Mouse (Mus musculus): ENCODE results near the gene Tctex1d2.
A peak's percentile ranks its signal among the peaks of the same experiment; 100 is the strongest.

The Tctex1d2 gene

DNA sequence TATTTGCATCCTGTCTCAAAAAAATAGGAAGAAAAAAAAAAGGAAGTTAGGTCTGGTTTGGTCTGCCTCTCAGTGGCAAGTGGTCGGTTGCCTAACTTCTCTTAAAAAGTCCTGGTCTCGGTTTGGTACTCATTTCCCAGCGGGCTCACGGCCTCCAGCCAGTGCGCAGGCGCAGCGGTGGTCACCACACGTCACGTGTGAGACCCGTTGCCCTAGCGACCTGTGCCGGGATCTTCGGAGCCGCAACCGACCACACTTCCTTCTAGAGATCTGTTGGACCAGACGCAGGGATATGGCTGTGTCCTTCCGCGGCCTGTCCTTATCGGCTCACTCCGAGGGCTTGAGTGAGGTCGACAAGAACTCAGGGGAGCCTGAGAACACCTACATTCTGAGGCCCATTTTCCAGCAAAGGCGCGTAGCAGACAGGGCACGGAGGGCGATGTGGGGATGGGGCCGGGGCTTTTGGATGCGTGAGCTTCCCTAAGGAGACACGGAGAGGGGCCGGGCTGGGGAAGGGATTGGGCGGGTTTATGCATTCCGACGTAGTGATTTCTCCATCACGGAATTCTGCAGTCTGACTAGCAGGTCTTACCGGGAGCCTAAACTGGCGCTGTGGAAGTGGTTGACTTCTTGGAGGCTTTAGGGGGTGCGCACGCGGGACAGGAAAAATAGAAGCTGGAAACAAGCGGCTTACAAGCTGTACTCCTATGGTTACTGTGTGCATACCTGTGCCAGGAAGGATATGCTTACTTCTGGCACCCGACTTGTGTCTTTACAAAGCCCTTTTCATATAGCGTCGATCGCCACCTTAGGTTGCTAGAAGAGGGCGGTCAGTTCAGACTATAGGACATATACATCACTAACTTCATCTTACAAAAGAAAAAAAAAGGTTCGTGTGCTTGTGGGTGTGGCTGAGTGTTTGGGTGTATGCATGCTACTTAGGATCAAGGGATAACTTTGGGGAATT, at the start of gene Tctex1d2:
Gene Tctex1d2, plus strand, starts transcription at position 186 of the 967 bp plus-strand sequence.
- DNase-seq (ENCODE audit: low spot score in 2 of 2) = peak; percentile 87 to 89

GRCm38 (mm10) chr16:32371351-32371750, 48.2 kb upstream of the Tctex1d2 start:
- peak in 1 of 2 experiments; percentile 9 for DNase-seq (ENCODE audit: low spot score in 2 of 2)

GRCm38 (mm10) chr16:32379575-32379974, 39.9 kb upstream of the Tctex1d2 start:
- no peak for DNase-seq (ENCODE audit: low spot score in 2 of 2)

DNA sequence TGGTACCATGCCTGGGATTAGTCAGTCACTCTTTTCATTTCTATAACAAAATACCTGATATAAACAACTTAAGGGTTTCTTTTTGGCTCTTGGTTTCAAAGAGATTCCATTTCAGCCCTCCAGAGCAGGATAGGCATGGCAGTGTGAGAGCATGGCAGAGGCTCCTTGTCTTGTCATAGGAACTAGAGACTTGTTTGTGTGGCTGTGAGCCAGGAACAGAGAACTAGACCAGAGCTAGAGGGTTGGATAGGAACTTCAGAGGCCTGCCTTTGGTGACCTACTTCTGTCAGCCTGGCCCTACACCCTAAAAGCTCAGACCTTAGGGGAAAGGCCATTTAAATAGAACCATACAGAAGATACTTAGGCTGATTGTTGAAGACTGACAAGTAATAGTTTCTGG, 36.6 kb upstream of the Tctex1d2 start:
- no peak for DNase-seq (ENCODE audit: low spot score in 2 of 2)

DNA sequence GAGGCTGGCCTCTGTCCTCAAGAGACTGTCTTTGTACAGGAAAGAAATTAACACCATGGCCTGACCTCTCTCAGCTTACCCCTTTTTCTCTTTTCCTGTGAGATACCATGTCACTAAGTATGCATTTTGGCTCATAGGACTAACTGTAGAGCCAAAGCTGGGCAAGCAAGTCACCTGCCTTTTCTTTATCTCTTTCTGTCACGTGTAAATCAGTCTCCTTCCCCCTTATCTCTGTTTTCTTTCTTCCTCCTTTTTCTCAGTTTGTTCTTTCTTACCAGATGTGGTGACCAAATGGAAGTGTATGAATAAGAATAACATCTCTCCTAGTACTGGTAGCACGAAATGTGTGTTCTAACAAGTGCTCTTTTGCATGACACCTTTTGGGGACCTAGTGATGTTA, 34.6 kb upstream of the Tctex1d2 start:
- no peak for DNase-seq (ENCODE audit: low spot score in 2 of 2)

GRCm38 (mm10) chr16:32386826-32387225, 32.7 kb upstream of the Tctex1d2 start:
- DNase-seq (ENCODE audit: low spot score in 2 of 2) = no peak

DNA sequence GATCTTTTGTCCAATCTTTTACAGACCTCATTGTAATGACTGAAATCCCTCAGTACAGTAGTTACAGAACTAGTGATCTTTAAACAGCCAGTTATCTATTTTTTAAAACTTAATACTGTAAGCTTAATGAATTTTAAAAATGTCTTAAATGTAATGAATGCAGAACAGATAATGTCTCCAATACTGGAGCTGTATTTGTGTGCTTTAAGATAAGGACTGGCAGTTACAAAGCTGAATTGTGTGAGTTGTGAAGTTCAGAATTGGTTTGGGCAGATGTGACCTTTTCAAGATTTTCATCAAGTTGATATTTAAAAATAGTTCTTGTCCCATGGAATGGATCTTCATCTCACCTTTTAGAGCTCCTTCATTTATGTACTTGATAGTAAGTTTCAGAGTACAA, 30.5 kb upstream of the Tctex1d2 start:
- no peak for DNase-seq (ENCODE audit: low spot score in 2 of 2)

- no peak for DNase-seq (ENCODE audit: low spot score in 2 of 2)
These were observed 29.7 kb upstream of the Tctex1d2 start for GRCm38 (mm10) chr16:32389841-32390240.

- DNase-seq (ENCODE audit: low spot score in 2 of 2) = no peak
These were observed 28.6 kb upstream of the Tctex1d2 start for GRCm38 (mm10) chr16:32390882-32391281.

DNA sequence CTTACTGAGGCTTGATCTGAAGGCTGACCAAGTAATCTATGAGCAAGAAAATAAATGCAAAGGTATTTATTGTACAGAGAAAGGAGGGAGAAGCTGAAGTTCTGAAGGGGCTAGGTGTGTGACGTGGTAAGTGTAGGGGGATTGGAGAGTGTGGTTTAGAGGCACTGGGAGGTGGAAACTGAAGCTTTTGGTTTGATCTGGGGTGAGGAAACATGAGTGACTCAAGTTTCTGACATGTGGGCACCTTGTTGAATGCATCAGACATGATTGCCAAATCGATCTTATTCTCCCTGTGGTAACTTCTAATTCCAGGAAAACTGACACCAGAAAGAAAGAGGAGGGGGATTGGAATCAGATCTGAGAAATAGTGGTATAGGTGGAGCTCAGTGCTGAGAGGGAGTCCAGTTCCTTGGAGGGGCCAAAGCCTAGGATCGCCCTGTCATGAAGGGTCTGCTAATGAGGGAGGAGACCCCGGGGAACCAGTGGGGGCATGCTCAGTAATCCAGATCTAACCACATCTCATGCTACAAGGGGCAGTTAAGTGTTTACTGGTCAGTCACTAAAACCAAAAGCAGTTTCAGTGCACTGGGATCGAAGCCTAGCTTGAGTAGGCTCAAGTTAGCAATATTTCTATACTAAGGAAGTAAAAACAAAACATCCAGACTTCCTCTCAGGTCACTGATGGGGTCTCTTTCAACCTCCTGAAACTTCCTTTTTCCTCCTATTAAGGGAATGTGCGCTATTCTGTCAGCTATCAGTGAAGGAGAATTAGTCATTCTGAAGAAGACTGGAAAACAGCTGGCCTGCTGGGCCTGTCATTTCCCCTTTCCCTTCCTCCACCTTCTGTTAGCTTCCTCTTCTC, 23.6 kb upstream of the Tctex1d2 start:
- no peak for DNase-seq (ENCODE audit: low spot score in 2 of 2)

- DNase-seq (ENCODE audit: low spot score in 2 of 2) = no peak
These were observed 23.0 kb upstream of the Tctex1d2 start for GRCm38 (mm10) chr16:32396541-32396835.

DNA sequence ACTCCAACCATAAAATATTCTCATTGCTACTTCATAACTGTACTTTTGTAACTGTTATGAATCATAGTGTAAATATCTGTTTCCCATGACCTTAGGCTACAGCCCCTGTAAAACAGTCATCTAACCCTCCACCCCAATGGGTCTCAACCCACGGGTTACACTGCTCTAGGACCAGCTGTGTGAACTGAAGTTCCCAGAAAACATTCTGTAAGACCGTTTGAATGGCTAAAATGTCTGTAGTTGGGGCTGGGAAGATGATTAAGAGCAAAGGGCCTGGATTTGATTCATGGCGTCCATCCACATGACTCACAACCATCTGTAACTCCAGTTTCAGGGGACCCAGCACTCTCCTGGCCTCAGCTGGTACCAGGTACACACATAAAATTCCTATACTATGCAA, 21.3 kb upstream of the Tctex1d2 start:
- no peak for DNase-seq (ENCODE audit: low spot score in 2 of 2)

DNA sequence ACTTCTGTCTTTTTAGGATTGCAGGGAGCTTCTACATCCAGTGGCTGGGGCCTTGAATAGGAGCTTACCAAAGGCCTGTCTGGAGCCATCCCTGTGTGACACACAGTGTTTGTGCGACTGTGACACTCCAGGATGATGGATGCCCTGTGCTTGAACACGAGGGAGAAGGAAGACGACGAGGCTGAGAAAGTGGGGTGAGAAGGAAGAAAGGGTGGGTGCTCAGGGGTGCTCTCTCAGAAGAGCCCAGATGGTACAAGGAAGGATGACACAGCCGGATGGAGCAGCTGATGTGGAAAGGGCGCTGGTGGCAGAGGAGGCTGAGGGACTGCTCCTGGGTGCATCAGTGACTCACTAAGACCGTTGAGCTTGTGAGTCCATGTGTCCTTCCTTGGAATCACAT, 19.2 kb upstream of the Tctex1d2 start, which contains the start of gene Tm4sf19:
Gene Tm4sf19, plus strand, starts transcription at position 240 of the 400 bp plus-strand sequence.
- DNase-seq (ENCODE audit: low spot score in 2 of 2) = no peak

DNA sequence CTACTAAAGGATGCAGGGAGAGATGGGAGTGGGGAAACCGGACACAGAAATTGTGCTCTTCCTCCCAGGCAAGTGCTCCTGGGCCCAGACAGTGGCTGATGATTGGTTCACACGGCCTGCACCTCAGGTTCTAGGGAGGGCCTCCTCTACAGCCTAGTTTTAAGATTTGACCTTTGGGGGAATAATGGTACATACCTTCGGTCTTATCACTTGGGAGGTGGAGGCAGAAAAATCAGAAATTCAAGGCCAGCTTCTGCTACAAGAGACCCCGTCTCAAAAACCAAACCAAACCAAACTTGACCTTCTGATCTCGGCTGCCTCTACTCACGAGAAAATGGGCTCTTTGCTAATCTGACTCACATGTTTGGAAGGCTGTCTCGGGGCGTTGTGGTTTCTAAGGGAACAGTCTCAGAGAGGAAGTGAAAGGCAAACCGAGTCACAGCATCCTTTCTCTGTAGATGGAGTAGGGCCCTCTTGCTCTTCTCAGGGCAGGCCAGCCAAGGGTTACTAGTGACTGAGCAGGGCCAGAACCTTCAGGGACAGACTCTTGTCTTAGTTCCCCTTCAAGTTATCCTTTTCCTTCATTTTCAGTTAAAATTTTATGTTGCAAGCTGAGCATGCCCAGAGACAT, 18.1 kb upstream of the Tctex1d2 start:
- no peak for DNase-seq (ENCODE audit: low spot score in 2 of 2)

DNA sequence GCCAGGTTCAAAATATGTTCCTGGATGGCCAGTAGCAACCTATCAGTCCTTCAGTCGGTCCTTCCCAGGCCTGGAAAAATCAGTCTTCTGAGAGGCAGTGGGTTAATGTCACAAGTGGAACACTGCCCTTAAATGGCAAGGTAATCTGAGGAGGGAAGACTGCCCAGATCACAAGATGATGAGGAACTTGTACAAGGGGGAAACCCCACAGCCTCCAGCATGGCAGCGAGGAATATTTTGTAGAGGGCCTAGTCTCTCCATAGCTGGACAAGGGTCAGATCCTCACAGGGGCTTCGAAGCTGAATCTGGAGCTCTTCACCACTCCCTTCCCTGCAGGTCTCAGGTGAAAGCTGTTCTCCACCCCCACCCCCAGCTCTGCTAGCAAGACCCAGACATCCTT, 16.7 kb upstream of the Tctex1d2 start:
- no peak for DNase-seq (ENCODE audit: low spot score in 2 of 2)

DNA sequence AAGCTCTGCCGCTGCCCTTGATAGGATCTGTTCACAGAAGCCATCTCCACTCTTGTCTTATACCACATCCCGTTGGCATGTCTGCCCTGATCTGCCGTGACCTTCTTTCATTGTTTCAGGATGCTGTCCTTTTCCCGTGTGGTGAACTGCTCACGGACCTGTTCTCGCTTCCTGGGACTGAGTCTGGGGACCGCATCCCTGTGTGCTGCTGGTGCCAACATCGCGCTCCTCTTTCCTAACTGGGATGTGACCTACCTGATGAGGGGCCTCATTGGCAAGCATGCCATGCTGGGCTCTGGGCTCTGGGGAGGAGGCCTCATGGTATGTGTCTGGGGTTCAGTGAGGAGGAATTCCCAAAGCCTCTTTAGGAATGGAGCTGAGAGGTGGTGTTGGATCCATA, 13.8 kb upstream of the Tctex1d2 start:
- DNase-seq (ENCODE audit: low spot score in 2 of 2) = no peak

DNA sequence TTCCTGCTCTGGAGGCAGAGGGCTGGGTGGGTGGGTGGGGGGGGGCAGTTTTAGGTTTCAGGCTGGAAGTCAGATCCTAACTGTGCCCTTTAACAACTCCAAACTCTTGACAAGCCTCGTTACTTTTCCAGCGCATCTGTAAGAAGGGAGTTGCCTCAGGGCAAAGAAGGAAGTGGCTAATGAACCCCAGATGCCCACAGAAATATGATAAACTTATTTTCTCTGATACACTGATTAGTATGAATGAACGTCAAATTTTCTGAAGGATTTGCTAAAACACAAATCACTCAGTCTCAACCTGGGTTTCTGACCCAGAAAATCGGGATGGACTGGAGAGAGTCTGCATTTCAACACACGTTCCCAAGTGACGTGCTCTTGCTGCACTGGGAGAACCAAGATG, 12.8 kb upstream of the Tctex1d2 start:
- DNase-seq (ENCODE audit: low spot score in 2 of 2) = no peak

- no peak for DNase-seq (ENCODE audit: low spot score in 2 of 2)
These were observed 11.8 kb upstream of the Tctex1d2 start for GRCm38 (mm10) chr16:32407730-32408129.

DNA sequence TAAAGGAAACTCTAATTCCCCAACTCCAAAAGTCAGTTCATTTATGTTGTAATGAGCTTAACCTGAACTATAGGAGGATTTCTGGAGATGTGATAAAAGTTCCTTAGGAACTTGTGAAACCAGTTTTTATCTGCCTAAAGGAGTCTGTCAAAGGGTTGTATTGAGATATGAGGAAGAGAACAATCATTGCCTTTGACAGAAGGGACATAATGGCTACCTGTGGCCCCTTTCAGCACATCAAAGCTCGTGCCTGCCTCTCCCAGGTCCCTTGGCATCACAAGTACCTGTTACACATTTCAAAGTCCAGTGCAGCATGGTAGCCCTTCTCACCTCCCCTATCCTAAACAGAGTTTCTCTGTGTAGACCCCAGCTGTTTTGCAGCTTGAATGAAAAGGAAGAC, 2.0 kb upstream of the Tctex1d2 start:
- no peak for DNase-seq (ENCODE audit: low spot score in 2 of 2)

GRCm38 (mm10) chr16:32427506-32427905, 8.0 kb downstream of the Tctex1d2 start:
- no peak for DNase-seq (ENCODE audit: low spot score in 2 of 2)

DNA sequence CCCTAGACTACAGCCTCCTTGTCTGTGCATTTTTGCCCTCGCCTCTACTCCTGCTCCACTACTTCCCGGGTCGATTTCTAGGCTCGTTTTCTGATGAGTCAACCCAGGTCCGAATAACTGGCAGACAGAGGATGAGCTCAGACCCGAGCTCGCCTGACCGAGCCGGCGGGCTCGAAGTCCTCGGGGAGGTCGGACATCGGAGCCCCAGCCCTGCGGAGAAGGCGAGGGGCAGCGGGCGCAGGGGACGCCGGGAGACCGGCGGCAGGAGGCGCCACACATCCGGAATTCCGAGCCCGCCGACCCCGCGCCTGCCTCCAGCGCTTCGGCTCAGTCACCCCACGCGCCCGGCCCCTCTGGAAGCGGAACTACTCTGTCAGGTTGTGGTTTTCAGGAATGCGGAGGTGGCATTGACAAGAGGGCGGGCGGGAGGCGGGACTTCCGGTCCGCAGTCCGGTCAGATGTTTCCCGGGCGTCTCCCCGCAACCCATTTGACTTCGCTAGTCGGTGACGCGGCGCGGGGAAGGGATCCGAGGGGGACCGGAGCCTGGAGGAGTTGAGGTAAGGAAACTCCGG, 11.1 kb downstream of the Tctex1d2 start, which contains the start of gene Pcyt1a:
Gene Pcyt1a, plus strand, starts transcription at position 448 of the 573 bp plus-strand sequence.
- DNase-seq (ENCODE audit: low spot score in 2 of 2) = peak; percentile 70 to 81
